Mouse (Mus musculus) ES-E14 (cell line): ENCODE results near the gene Zcchc24. TPM values are rescaled to one million over a fixed set of nuclear protein-coding genes. Genes with fewer than 3 reads are reported as not detected.
A peak's percentile ranks its signal among the peaks of the same experiment; 100 is the strongest.

Experiments used
- DNase-seq: peaks from one replicate; pipeline ENCODE4 v3.0.0-alpha.2; 2013; ENCODE audit warnings: low read depth, low spot score
- H3K27ac ChIP-seq: 2 replicates; pipeline ENCODE4 v1.5.1; 2012; ENCODE audit warnings: low read depth, mild to moderate bottlenecking, low read length, moderate library complexity, mixed read lengths; ENCODE audit not compliant: poor library complexity, insufficient read depth, severe bottlenecking
- H3K36me3 ChIP-seq: 2 replicates; pipeline ENCODE4 v1.6.1; 2012; ENCODE audit warnings: mild to moderate bottlenecking, low read length, moderate library complexity, mixed read lengths; ENCODE audit not compliant: control insufficient read depth, poor library complexity, insufficient read depth, severe bottlenecking
- H3K4me1 ChIP-seq, 2 experiments: fragments of 150-350 bp in 1 of 2; sonication (generic) in 1 of 2; 2 replicates each; pipeline ENCODE4 v1.6.1; 2012; ENCODE audit warnings: low read length in 2 of 2, mild to moderate bottlenecking in 1 of 2, mixed read lengths in 1 of 2; ENCODE audit not compliant: control insufficient read depth in 2 of 2, insufficient read depth in 2 of 2, poor library complexity in 1 of 2
- H3K4me3 ChIP-seq, 2 experiments: fragments of 150-350 bp in 1 of 2; sonication (generic) in 1 of 2; 2 replicates each; pipeline ENCODE4 v1.5.1; 2012; ENCODE audit warnings: low read length in 2 of 2, low read depth in 1 of 2, mild to moderate bottlenecking in 1 of 2, mixed read lengths in 1 of 2; ENCODE audit not compliant: insufficient read depth in 1 of 2, poor library complexity in 1 of 2, severe bottlenecking in 1 of 2
- H3K9ac ChIP-seq: 2 replicates; pipeline ENCODE4 v1.6.1; 2012; ENCODE audit warnings: low read depth, mild to moderate bottlenecking, low read length, mixed read lengths; ENCODE audit not compliant: poor library complexity, insufficient read depth, severe bottlenecking
- H3K9me3 ChIP-seq: fragments of 150-350 bp; sonication (generic); 2 replicates; pipeline ENCODE4 v1.6.1; 2012; ENCODE audit warnings: low read depth, mild to moderate bottlenecking, low read length; ENCODE audit not compliant: control insufficient read depth, insufficient read depth
- CHD2 ChIP-seq: IDR thresholded peaks from 2 replicates; pipeline ENCODE4 v1.6.1; 2014; ENCODE audit warnings: mild to moderate bottlenecking, low read depth, low read length, inconsistent platforms
- HCFC1 ChIP-seq: IDR thresholded peaks from 2 replicates; pipeline ENCODE4 v1.6.1; 2012; ENCODE audit warnings: low read length, inconsistent platforms, borderline replicate concordance; ENCODE audit not compliant: insufficient read depth
- MAFK ChIP-seq: IDR thresholded peaks from 2 replicates; pipeline ENCODE4 v1.6.1; 2014; ENCODE audit warnings: mild to moderate bottlenecking, low read depth, low read length, inconsistent platforms; ENCODE audit not compliant: insufficient read depth
- ZC3H11A ChIP-seq: IDR thresholded peaks from 2 replicates; pipeline ENCODE4 v1.6.1; 2012; ENCODE audit warnings: low read depth, mild to moderate bottlenecking, inconsistent platforms, low read length, borderline replicate concordance
- ZNF384 ChIP-seq: IDR thresholded peaks from 2 replicates; pipeline ENCODE4 v1.6.1; 2012; ENCODE audit warnings: low read depth, low read length, inconsistent platforms
- in situ Hi-C, 2 experiments: fragments of 600-800 bp; cut with MboI; formaldehyde crosslinking; loops; one replicate each; pipeline ENCODE4 v1.15.1; 2025; ENCODE audit warnings: low sequenced_read_pairs in 2 of 2, inconsistent platforms in 1 of 2; ENCODE audit not compliant: unreplicated experiment in 2 of 2
- total RNA-seq: library from RNA; depleted of rRNA; stranded (reverse); fragments of 300-350 nt; gene quantifications from 2 replicates; pipeline ENCODE4 v1.2.3, GENCODE M21; 2012

The Zcchc24 gene
- total RNA-seq, 1 experiment = 4.1 TPM

GRCm38 (mm10) chr14:25805871-25806270 lies 37.0 kb upstream of the Zcchc24 start:
- in situ Hi-C loops = no loop called here
- Histone ChIP-seq H3K9me3 (no peaks in the 10 kb centered on the region), H3K36me3 (no peaks in the 10 kb centered on the region), H3K4me1 (peaks cover 1 to 8% of the 10 kb centered on the region in 2 experiments; a peak in 1 of 4 replicates), H3K4me3 (no peak overlapping the region), H3K9ac (peak overlapping the region; percentile 68; the same call in 1 of the 2 replicates), H3K27ac (no peak overlapping the region)
- TF ChIP-seq MAFK = no peak
- no peak for TF ChIP-seq CHD2
- TF ChIP-seq ZNF384 = no peak
- TF ChIP-seq ZC3H11A = no peak
- no peak for TF ChIP-seq HCFC1
- no peak for DNase-seq

GRCm38 (mm10) chr14:25803246-25803809 lies 34.5 kb upstream of the Zcchc24 start:
- Histone ChIP-seq H3K36me3 (no peaks in the 10 kb centered on the region), H3K9me3 (no peaks in the 10 kb centered on the region), H3K4me3 (no peak overlapping the region), H3K4me1 (peaks cover 0 to 8% of the 10 kb centered on the region in 2 experiments; a peak in 1 of 4 replicates), H3K9ac (no peak overlapping the region), H3K27ac (no peak overlapping the region)
- in situ Hi-C loops = no loop called here
- TF ChIP-seq MAFK (no peak), HCFC1 (no peak), CHD2 (no peak)
- DNase-seq = no peak

DNA sequence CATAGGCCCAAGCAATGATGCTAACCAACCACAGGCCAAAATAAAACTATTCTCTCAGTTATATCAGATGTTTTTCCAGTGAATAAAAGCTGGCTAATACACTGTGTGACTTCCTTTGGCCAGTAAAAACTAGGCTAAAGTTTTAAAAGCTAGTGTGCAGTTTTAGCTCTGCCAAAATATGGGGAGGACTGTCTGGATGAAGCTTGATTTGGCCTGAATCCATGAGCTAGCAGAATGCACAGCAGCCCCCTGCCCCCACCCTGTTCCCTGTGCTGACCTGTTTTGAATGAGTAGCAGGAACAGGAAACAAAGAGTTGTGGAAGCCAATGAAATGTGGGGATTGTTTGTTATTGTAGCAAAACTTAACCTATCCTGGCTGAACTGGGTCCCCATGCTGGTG lies 33.7 kb upstream of the Zcchc24 start:
- no peak overlapping the region for H3K4me3 ChIP-seq
- H3K9me3 ChIP-seq = no peaks in the 10 kb centered on the region
- peaks cover 0 to 8% of the 10 kb centered on the region in 2 experiments; a peak in 1 of 4 replicates for H3K4me1 ChIP-seq
- no peak overlapping the region for H3K9ac ChIP-seq
- no peak for DNase-seq
- no peak overlapping the region for H3K27ac ChIP-seq
- in situ Hi-C loops = no loop called here
- no peak for TF ChIP-seq HCFC1
- no peak for TF ChIP-seq ZNF384
- TF ChIP-seq CHD2 = no peak
- no peak for TF ChIP-seq MAFK
- TF ChIP-seq ZC3H11A = no peak
- H3K36me3 ChIP-seq = no peaks in the 10 kb centered on the region

DNA sequence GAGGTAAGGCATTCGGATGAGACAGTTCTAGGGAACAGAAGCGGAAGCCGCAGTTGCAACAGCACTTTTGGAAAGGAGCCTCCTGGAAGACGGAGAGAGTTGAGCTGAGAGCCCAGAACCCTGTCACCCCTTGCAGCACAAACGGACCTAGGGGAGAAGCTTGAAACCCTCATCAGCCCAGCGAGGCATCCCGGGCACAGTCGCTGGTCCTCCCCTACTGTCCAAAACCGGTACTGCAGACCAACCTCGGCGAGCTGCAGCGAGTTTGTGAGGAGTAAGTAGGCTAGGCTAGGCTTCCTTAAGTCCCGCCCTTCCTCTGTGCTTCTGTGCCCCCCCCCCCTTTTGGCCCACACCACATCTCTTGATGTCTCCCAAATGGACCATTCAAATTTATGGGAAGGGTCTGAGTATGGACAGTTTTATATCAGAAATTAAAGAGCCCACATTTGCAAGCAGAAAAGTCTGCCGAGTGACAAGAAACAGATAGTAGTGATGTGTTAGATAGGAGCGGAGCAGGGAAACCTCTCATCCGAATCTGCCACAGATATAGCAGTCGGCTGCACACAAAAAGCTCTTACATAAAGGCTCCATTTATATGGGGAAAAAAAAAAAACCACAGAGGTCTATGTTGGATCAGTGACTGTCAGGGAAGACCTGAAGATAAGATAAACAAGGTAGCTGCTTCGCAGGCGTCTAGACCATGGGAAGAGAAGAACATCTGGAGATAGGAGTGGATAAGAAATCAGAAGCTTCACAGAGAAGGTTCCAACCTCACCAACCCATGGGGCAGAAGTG lies 31.5 kb upstream of the Zcchc24 start:
- Histone ChIP-seq H3K36me3 (no peaks in the 10 kb centered on the region), H3K4me1 (peaks cover 0 to 4% of the 10 kb centered on the region in 2 experiments; a peak in 1 of 4 replicates)

More for the DNA sequence above, 31.5 kb upstream of the Zcchc24 start:
- no peak overlapping the region for H3K4me3 ChIP-seq
- in situ Hi-C loops = no loop called here
- no peaks in the 10 kb centered on the region for H3K9me3 ChIP-seq
- DNase-seq = peak; percentile 67
- no peak overlapping the region for H3K9ac ChIP-seq
- no peak for TF ChIP-seq ZNF384
- no peak for TF ChIP-seq HCFC1
- no peak for TF ChIP-seq CHD2
- no peak for TF ChIP-seq ZC3H11A
- H3K27ac ChIP-seq = no peak overlapping the region
